Mouse (Mus musculus) midbrain, postnatal 0 days (tissue): ENCODE data around the gene Nxph2. TPM values are rescaled to one million over a fixed set of nuclear protein-coding genes. Genes with fewer than 3 reads are reported as not detected.
"Not testable (repeated sequence)": the region's sequence is repeated elsewhere in the genome, so short reads cannot be mapped to it uniquely, and the experiment has no call there.

Source experiments
- ATAC-seq: fragments of 200-750 bp; cut with Nextera tagmentation; 2 replicates; pipeline ENCODE4 v1.8.0; 2017; ENCODE audit warnings: moderate number of reproducible peaks, mild to moderate bottlenecking, moderate TSS enrichment, moderate library complexity; ENCODE audit not compliant: low FRiP score
- DNase-seq: peaks from one replicate; pipeline ENCODE4 v3.0.0-alpha.2; 2015; ENCODE audit warnings: low spot score
- H3K27ac ChIP-seq: fragments of 300-500 bp; sonication (generic); 2 replicates; pipeline ENCODE4 v1.5.1; 2014; ENCODE audit warnings: low read depth, mild to moderate bottlenecking, low read length, mixed read lengths
- H3K27me3 ChIP-seq: fragments of 300-500 bp; sonication (generic); 2 replicates; pipeline ENCODE4 v1.6.1; 2014; ENCODE audit warnings: low read length, control low read depth, mixed read lengths; ENCODE audit not compliant: insufficient read depth
- H3K36me3 ChIP-seq: fragments of 300-500 bp; sonication (generic); 2 replicates; pipeline ENCODE4 v1.6.1; 2014; ENCODE audit warnings: low read length, control low read depth, mixed read lengths; ENCODE audit not compliant: insufficient read depth
- H3K4me1 ChIP-seq: fragments of 300-500 bp; sonication (generic); 2 replicates; pipeline ENCODE4 v1.6.1; 2014; ENCODE audit warnings: mild to moderate bottlenecking, control low read depth, antibody characterized with exemption, low read length, mixed read lengths; ENCODE audit not compliant: insufficient read depth
- H3K4me2 ChIP-seq: fragments of 300-500 bp; sonication (generic); 2 replicates; pipeline ENCODE4 v1.6.1; 2014; ENCODE audit warnings: low read depth, mild to moderate bottlenecking, low read length, mixed read lengths; ENCODE audit not compliant: poor library complexity, severe bottlenecking
- H3K4me3 ChIP-seq: fragments of 300-500 bp; sonication (generic); 2 replicates; pipeline ENCODE4 v1.5.1; 2014; ENCODE audit warnings: low read depth, mild to moderate bottlenecking, low read length, moderate library complexity
- H3K9ac ChIP-seq: fragments of 300-500 bp; sonication (generic); replicated peaks from 2 replicates; pipeline ENCODE4 v1.6.1; 2014; ENCODE audit warnings: mild to moderate bottlenecking, low read length, moderate library complexity, mixed read lengths; ENCODE audit not compliant: poor library complexity, severe bottlenecking
- H3K9me3 ChIP-seq: fragments of 300-500 bp; sonication (generic); 2 replicates; pipeline ENCODE4 v1.6.1; 2016; ENCODE audit warnings: low read length, control low read depth
- CTCF ChIP-seq: IDR thresholded peaks from 2 replicates; pipeline ENCODE4 v1.5.1; 2016; ENCODE audit warnings: antibody characterized with exemption, mild to moderate bottlenecking
- WGBS: fragments of 180-500 bp; shearing (Covaris S2); extraction: QIAGEN DNeasy Blood & Tissue Kit; methylation state at CpG from one replicate; pipeline ENCODE4 v1.1.7; 2014; 5-methylcytosine and 5-hydroxymethylcytosine counted together
- polyA plus RNA-seq: library from polyadenylated mRNA; unstranded; fragments of >200 nt; fragmentation: Nextera tagmentation; extraction: Ambion mirVana; gene quantifications from 2 replicates; pipeline ENCODE4 v1.2.1, GENCODE M21; 2015
- total RNA-seq: library from RNA; depleted of rRNA; stranded (reverse); fragments of >200 nt; gene quantifications from 2 replicates; pipeline ENCODE4 v1.2.3, GENCODE M21; 2014; rRNA removed

Nxph2 gene
- 0.42 and 1.2 TPM in 2 replicates for total RNA-seq
- polyA plus RNA-seq, result 0.77 and 0.90 TPM in 2 replicates

- DNase-seq, result peak; percentile 57
- H3K36me3 ChIP-seq, result no peaks in the 10 kb centered on the region
- H3K27me3 ChIP-seq, result no peaks in the 10 kb centered on the region
- H3K27ac ChIP-seq, result no peak within 1 kb of the TSS
- H3K9ac ChIP-seq, result peak within 1 kb of the TSS; percentile 48
- WGBS, result 2% methylated on average over 31 of the region's 31 CpGs
- H3K4me2 ChIP-seq, result peak within 1 kb of the TSS; percentile 89
- peak; percentile 77; the same call in 1 of the 2 replicates for ATAC-seq
- H3K4me1 ChIP-seq, result no peaks in the 10 kb centered on the region
- TF ChIP-seq CTCF, result no peak
- H3K9me3 ChIP-seq, result no peaks in the 10 kb centered on the region
- peak within 1 kb of the TSS; percentile 50 for H3K4me3 ChIP-seq
These were observed at the start of gene Nxph2 for GRCm38 (mm10) chr2:23320746-23321585. Nxph2 (plus strand) TSS chr2:23321246.

GRCm38 (mm10) chr2:23290991-23291390, 30.1 kb upstream of the Nxph2 start:
- not testable (repeated sequence) for H3K4me1 ChIP-seq, H3K9me3 ChIP-seq, ATAC-seq, H3K9ac ChIP-seq, DNase-seq, H3K36me3 ChIP-seq, H3K27me3 ChIP-seq, H3K4me2 ChIP-seq, H3K27ac ChIP-seq, H3K4me3 ChIP-seq
- 56% methylated on average over 19 of the region's 19 CpGs for WGBS

- no peaks in the 10 kb centered on the region for H3K36me3 ChIP-seq
- no peaks in the 10 kb centered on the region for H3K27me3 ChIP-seq
- no peak overlapping the region for H3K9ac ChIP-seq
- ATAC-seq, result no peak
- peak; percentile 75 for TF ChIP-seq CTCF
- no peak overlapping the region for H3K27ac ChIP-seq
- DNase-seq, result peak; percentile 35
- H3K4me1 ChIP-seq, result no peaks in the 10 kb centered on the region
- no peaks in the 10 kb centered on the region for H3K9me3 ChIP-seq
- H3K4me2 ChIP-seq, result no peak overlapping the region
- 5% methylated on average over 1 of the region's 1 CpGs for WGBS
- no peak overlapping the region for H3K4me3 ChIP-seq
These were observed 6.2 kb upstream of the Nxph2 start for GRCm38 (mm10) chr2:23314869-23315268.

Other genes with a start within 250 kb of the Nxph2 start
- gene Mastl, start 165.2 kb upstream of the Nxph2 start, total RNA-seq, result 3.6 and 4.1 TPM in 2 replicates
- gene Mastl, start 165.2 kb upstream of the Nxph2 start, polyA plus RNA-seq, result 1.6 and 1.8 TPM in 2 replicates
- gene Yme1l1, start 164.9 kb upstream of the Nxph2 start, total RNA-seq, result 66.5 and 82.3 TPM in 2 replicates
- 49.1 and 52.5 TPM in 2 replicates for gene Yme1l1, start 164.9 kb upstream of the Nxph2 start, polyA plus RNA-seq
- 0.14 and 0.16 TPM in 2 replicates for gene 4931423N10Rik, start 113.8 kb upstream of the Nxph2 start, total RNA-seq
- 0.23 and 0.35 TPM in 2 replicates for gene 4931423N10Rik, start 113.8 kb upstream of the Nxph2 start, polyA plus RNA-seq